Mouse (Mus musculus) gastrocnemius, adult 18-20 months (tissue): Measurements from ENCODE around the gene Lcn4. TPM values are rescaled to one million over a fixed set of nuclear protein-coding genes. Genes with fewer than 3 reads are reported as not detected.
A peak's percentile ranks its signal among the peaks of the same experiment; 100 is the strongest.

Experiments used
- DNase-seq: peaks from one replicate; pipeline ENCODE4 v3.0.0; 2021; ENCODE audit warnings: low spot score
- long read RNA-seq, 2 experiments: library from polyadenylated mRNA; stranded (forward); transcript quantifications; one replicate each; pipeline ENCODE4 v2.0.0; 2021
- total RNA-seq, 2 experiments: library from RNA; stranded (reverse); gene quantifications; 2 replicates each; pipeline ENCODE4 v1.2.3; 2021

Lcn4 gene
- total RNA-seq = not detected
- long read RNA-seq, experiment 1 = 0 reads
- long read RNA-seq, experiment 2 = 0 reads

GRCm38 (mm10) chr2:26671182-26671581 is at the start of gene Lcn4:
TSS of gene Lcn4 (minus strand) at chr2:26671282.
- DNase-seq = no peak

DNA sequence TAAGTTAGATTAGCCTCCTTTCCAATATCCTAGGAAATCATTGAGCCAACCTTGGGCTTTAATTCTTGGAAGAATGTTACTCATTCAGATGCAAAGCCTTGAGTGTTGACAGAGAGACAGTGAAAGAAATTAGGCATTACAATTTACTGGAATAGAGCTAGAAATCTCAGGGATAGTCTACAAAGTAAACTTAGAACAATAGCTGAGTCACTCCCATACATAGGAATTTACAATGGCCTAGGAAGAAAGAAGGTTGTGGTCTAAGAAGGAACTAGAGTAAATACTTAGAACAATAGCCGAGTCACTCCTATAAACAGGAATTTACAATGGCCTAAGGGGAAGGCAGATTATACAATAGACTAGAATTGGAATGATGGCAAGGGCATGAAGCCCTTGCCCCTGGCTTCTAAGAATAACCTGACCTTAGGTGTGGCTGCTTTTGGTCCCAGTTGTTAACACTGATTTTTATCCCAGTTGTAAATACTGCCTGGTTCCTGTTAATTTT is 15.1 kb upstream of the Lcn4 start:
- DNase-seq = no peak

DNA sequence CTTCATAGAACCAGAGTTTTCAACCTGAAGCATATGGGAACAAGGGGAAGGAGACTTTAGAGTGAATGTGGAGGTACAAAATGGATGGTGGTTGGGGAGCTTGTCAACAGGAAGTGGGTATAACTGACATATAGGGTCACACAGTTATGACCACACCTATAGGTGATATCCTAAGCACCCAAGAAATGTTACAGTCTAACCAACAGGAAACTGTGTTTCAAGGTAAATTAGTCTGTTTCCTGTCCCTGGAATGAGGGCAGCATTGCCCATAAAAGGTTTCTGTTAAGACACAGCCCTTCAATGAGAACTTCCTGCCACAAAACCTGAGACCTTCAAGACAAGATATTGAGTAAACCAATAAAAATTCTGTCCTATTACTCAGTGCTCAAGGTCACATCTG is 2.3 kb downstream of the Lcn4 start:
- DNase-seq = no peak

- DNase-seq = peak; percentile 31
These were observed 7.5 kb downstream of the Lcn4 start for GRCm38 (mm10) chr2:26663551-26663950.

DNA sequence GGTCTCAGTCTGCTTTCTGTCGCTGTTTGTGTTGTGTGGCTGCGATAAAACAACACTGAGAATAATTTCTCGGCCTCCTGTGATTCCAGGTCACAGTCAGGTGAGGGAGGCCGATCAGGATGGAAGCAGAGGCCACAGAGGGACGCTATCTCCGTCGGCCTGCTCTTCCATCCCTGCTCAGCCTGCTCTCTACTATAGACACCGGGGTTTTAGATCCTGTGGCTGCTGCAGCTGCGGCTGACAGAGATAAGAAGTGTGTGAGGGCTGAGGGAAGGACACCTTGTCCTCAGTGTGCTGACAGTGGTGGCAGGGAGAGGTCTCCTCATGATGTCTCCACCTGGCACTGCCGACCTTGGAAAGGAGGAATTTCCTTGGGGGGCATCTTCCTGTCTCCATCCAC is 8.0 kb downstream of the Lcn4 start:
- DNase-seq = no peak

- DNase-seq = no peak
These were observed 8.6 kb downstream of the Lcn4 start for GRCm38 (mm10) chr2:26662509-26662882.

DNA sequence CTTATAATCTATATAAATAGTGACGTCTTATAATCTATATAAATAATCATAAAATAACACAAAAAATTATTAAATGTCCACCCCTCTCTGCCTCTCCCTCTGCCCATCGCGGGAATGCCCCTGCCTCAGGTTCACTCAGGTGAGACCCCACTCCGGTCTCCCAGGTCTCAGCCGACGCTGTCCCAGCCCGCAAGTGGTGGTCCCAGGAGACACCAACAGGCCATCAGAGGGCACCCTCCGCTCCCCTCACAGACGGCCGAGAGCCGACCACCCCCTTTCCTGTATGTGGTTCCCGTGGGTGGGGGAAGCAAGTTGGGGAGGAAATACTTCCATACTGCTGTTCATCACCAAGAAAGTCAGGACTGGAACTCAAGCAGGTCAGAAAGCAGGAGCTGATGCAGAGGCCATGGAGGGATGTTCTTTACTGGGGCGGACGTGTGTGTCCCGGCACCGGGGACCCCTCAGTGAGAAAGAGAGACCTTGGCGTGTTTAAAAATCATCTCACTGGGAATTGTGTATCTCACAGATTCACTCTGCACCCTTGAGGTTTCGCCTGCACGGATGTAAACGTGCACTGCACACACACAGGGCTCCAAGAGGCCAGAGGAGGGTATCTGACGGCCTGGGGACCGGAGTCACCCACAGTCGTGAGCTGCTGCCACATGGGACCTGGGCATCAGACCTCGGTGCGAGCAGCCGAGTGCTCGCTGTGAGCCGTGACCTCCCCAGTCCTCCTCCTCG is 9.1 kb downstream of the Lcn4 start:
- no peak for DNase-seq

GRCm38 (mm10) chr2:26661143-26661752 is 9.8 kb downstream of the Lcn4 start:
- DNase-seq = no peak

DNA sequence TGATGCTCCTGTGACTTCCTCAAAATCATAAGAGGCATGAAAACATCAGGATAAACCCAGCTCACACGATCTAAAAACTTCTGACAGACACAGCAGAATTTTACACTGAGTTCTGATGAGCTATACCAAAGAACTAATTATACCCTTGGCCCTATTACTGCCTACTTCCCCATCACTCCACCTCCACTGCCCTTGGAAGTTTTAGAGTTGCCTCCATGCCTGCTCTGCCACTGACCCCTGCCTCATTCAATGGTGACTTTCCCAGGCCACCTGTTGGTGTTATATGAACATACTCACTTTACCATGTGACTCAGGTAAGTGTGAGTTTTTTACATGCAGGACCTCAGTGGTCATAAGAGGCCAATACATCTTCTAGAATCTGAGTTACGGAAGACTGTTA is 13.7 kb downstream of the Lcn4 start:
- no peak for DNase-seq

DNA sequence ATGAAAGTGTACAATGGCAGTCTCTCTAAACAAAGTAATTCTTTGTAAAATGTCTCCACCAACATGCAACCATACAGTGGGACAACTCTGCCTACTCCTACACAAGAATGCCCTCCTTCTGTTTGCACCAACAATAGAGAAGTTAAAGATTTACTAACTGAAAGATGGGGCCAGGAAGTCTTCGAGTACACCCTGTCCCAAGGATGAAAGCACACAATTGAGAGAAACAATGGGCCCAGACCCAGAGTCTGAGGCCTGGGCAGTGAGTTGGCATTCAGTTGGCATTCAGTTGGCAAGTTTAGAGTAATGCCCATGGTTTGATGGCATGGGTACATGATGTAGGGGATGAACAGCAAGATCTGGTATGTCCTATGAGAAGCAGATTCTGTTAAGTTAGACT is 16.4 kb downstream of the Lcn4 start:
- no peak for DNase-seq

GRCm38 (mm10) chr2:26646643-26647293 is 24.3 kb downstream of the Lcn4 start:
- DNase-seq = peak; percentile 67

GRCm38 (mm10) chr2:26643942-26644341 is 27.1 kb downstream of the Lcn4 start:
- DNase-seq = no peak

GRCm38 (mm10) chr2:26641006-26641647 is 30.0 kb downstream of the Lcn4 start:
- no peak for DNase-seq

- DNase-seq = peak; percentile 97
These were observed 30.9 kb downstream of the Lcn4 start for GRCm38 (mm10) chr2:26639838-26640830.

DNA sequence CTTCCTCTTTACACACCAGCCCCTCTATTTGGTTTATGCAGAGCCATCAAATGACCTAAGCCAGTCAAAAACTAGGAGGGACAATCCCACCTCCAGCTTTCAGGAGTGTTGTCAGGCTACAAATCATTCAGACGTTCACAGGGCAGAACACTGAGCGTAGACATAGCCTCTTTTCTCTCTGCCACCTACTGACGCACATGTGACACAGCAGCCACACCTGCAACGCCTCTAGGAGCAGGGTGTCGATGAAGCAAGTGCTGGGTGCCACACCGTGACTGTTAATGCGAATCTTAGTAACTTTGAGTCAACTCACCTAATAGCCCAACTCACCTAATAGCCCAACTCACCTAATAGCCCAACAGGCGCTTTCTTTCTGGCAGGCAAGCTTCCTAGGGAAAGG is 32.0 kb downstream of the Lcn4 start:
- DNase-seq = no peak

- DNase-seq = no peak
These were observed 32.5 kb downstream of the Lcn4 start for GRCm38 (mm10) chr2:26638572-26638971.

GRCm38 (mm10) chr2:26638039-26638438 is 33.0 kb downstream of the Lcn4 start:
- DNase-seq = no peak

- no peak for DNase-seq
These were observed 33.7 kb downstream of the Lcn4 start for GRCm38 (mm10) chr2:26637316-26637932.

- DNase-seq = no peak
These were observed 34.8 kb downstream of the Lcn4 start for GRCm38 (mm10) chr2:26636325-26636635.

- DNase-seq = no peak
These were observed 35.4 kb downstream of the Lcn4 start for GRCm38 (mm10) chr2:26635489-26636324.
